Mouse (Mus musculus) C2C12 (cell line): Measurements from ENCODE around the gene Phlpp1. TPM values are rescaled to one million over a fixed set of nuclear protein-coding genes. Genes with fewer than 3 reads are reported as not detected.

Source experiments
- H3K27me3 ChIP-seq: one replicate; pipeline ENCODE4 v1.6.1; 2011; ENCODE audit not compliant: control insufficient read depth, insufficient read depth, insufficient read length
- H3K36me3 ChIP-seq: one replicate; pipeline ENCODE4 v1.6.1; 2011; ENCODE audit not compliant: control insufficient read depth, insufficient read depth
- H3K4me3 ChIP-seq: one replicate; pipeline ENCODE4 v1.5.1; 2011; ENCODE audit warnings: mild to moderate bottlenecking, control low read depth; ENCODE audit not compliant: poor library complexity, insufficient read depth, severe bottlenecking
- H3K79me2 ChIP-seq: one replicate; pipeline ENCODE4 v1.6.1; 2011; ENCODE audit not compliant: control insufficient read depth, insufficient read depth
- H3K79me3 ChIP-seq: one replicate; pipeline ENCODE4 v1.6.1; 2011; ENCODE audit warnings: low read depth, control low read depth
- H3ac ChIP-seq: one replicate; pipeline ENCODE3; 2011; ENCODE audit warnings: low read depth; ENCODE audit not compliant: control insufficient read depth, insufficient read length
- CEBPB ChIP-seq: IDR thresholded peaks from one replicate; pipeline ENCODE4 v1.6.1; 2011; ENCODE audit warnings: low read depth, mild to moderate bottlenecking, control low read depth, moderate library complexity
- CTCF ChIP-seq: IDR thresholded peaks from one replicate; pipeline ENCODE4 v1.5.1; 2011; ENCODE audit not compliant: control insufficient read depth, insufficient read depth, insufficient read length
- FOSL1 ChIP-seq: IDR thresholded peaks from one replicate; pipeline ENCODE4 v1.8.0; 2011; ENCODE audit warnings: mild to moderate bottlenecking, low read length; ENCODE audit not compliant: poor library complexity, insufficient read depth, severe bottlenecking
- MAX ChIP-seq: IDR thresholded peaks from one replicate; pipeline ENCODE4 v1.6.1; 2011; ENCODE audit warnings: mild to moderate bottlenecking, control low read depth
- MYOD1 ChIP-seq: IDR thresholded peaks from one replicate; pipeline ENCODE4 v1.6.1; 2011; ENCODE audit warnings: low read depth; ENCODE audit not compliant: control insufficient read depth, insufficient read length
- MYOG ChIP-seq: IDR thresholded peaks from one replicate; pipeline ENCODE4 v1.6.1; 2011; ENCODE audit not compliant: control insufficient read depth, insufficient read length; ENCODE audit errors: extremely low read depth
- USF1 ChIP-seq: IDR thresholded peaks from one replicate; pipeline ENCODE4 v1.6.1; 2011; ENCODE audit warnings: low read depth, mild to moderate bottlenecking, control low read depth, moderate library complexity
- polyA plus RNA-seq: library from polyadenylated mRNA; unstranded; fragments of >200 nt; fragmentation: generic; extraction: Trizol; gene quantifications from one replicate; pipeline ENCODE4 v1.2.1, GENCODE M21; 2012; ENCODE audit warnings: missing spikeins

Phlpp1 gene
- polyA plus RNA-seq, 1 experiment: 6.3 TPM

GRCm38 (mm10) chr1:106425128-106425936 is 253.8 kb downstream of the Phlpp1 start:
- Histone ChIP-seq H3ac (no peak overlapping the region), H3K36me3 (no peaks in the 10 kb centered on the region), H3K79me2 (no peaks in the 10 kb centered on the region), H3K4me3 (no peak overlapping the region), H3K79me3 (no peaks in the 10 kb centered on the region), H3K27me3 (no peaks in the 10 kb centered on the region)
- TF ChIP-seq CEBPB (no peak), MYOG (no peak), MYOD1 (no peak), CTCF (no peak), MAX (no peak), USF1 (no peak), FOSL1 (no peak)

- H3K4me3 ChIP-seq: no peak overlapping the region
- H3K36me3 ChIP-seq: no peaks in the 10 kb centered on the region
- H3ac ChIP-seq: no peak overlapping the region
- no peaks in the 10 kb centered on the region for H3K27me3 ChIP-seq
- no peaks in the 10 kb centered on the region for H3K79me2 ChIP-seq
- H3K79me3 ChIP-seq: no peaks in the 10 kb centered on the region
- TF ChIP-seq CEBPB (no peak), MYOG (no peak), FOSL1 (no peak), USF1 (no peak), MYOD1 (no peak), MAX (no peak), CTCF (no peak)
Measured at GRCm38 (mm10) chr1:106428170-106428569, 256.6 kb downstream of the Phlpp1 start.

- TF ChIP-seq MAX (no peak), CTCF (no peak), MYOG (no peak), USF1 (no peak), MYOD1 (no peak), CEBPB (no peak), FOSL1 (no peak)
- H3K79me3 ChIP-seq: no peaks in the 10 kb centered on the region
- no peaks in the 10 kb centered on the region for H3K79me2 ChIP-seq
- no peak overlapping the region for H3K4me3 ChIP-seq
- H3K27me3 ChIP-seq: no peaks in the 10 kb centered on the region
- no peaks in the 10 kb centered on the region for H3K36me3 ChIP-seq
- H3ac ChIP-seq: no peak overlapping the region
Measured at GRCm38 (mm10) chr1:106428580-106428979, 257.0 kb downstream of the Phlpp1 start.

- Histone ChIP-seq H3ac (no peak overlapping the region), H3K27me3 (peaks cover 3% of the 10 kb centered on the region), H3K79me3 (no peaks in the 10 kb centered on the region), H3K36me3 (no peaks in the 10 kb centered on the region), H3K4me3 (no peak overlapping the region), H3K79me2 (no peaks in the 10 kb centered on the region)
- TF ChIP-seq FOSL1 (no peak), USF1 (no peak), MAX (no peak), MYOG (no peak), CTCF (no peak), MYOD1 (no peak), CEBPB (no peak)
Measured at GRCm38 (mm10) chr1:106433580-106433979, 262.0 kb downstream of the Phlpp1 start.

Other genes with a start within 250 kb of the Phlpp1 start
- 5.9 TPM for gene Zcchc2, start 181.3 kb upstream of the Phlpp1 start, polyA plus RNA-seq